Mouse (Mus musculus): ENCODE measurements around the gene Atxn1.

The Atxn1 gene

GRCm38 (mm10) chr13:45894760-45895159, 70.0 kb downstream of the Atxn1 start:
- no peak for DNase-seq (ENCODE audit: low spot score)

DNA sequence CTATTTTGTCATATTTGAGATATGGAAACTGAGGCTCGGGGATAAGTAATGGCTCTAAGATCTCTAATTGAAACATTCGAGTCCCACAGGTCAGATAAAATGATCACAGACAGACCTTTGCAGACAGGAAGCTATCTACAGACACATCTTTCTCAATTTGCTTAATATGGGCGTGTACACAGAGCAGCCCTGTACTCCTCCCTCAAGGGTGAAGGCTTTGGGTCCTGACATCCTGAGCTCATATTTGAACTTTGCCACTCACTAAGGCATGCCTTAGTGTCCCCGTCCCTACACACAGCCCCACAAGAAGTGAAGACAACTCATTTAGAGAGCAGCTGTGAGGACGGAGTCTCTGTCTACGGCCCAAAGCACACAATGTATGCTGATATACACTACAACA, 70.6 kb downstream of the Atxn1 start:
- DNase-seq (ENCODE audit: low spot score), result no peak

DNA sequence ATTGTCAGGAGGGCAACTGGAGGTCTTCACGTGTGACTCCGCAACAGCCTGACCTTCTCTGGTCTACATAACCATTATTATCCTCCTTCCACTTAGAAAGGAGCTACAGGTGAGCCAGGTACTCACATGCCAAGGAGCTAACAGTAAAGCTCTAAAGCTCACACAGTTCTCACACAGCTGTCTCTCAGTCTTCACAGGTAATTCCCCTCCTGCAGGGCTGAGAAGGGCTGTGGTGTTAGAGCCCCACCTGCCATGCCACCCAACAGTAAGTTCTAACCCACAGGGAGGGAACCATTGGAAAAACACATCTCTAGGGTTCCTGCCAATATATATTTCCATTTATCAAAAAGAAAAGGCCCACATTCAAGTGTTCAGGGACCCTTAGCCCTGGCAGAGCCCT, 73.7 kb downstream of the Atxn1 start:
- DNase-seq (ENCODE audit: low spot score), result no peak

DNA sequence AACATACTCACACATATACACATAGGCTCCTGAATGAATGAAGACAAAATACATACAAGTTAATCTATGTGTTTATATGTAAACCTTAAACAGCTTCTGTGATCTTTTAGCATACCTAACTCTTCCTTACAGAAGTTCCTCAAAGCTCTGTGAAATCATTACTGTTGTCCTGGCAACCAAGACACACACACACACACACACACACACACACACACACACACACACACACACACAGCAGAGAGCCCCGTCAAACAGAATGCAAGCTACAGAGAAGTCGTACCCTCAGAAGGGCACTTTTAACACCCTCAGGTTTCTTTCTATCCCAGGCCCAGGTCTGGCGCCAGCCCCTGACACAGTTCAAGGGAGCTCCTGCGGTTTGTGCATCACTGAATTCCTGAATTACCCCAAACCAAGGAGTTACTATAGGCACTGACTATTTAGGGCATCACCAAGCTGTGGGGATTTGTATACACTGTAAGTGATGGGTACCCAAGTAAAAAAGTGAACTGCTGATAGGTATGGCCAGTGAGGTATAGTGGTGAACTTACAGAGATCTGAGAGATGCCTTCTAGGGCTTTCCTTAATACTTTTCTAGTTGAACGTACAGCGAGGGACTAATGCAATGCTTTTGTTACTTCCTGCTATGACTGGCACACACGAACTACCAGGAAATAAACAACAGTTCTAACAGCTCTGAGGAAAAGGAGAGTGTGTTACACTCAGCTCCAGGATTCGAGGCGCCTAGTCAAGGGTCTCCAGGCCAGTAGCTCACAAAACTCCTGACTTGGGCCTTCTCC, 75.7 kb downstream of the Atxn1 start:
- no peak for DNase-seq (ENCODE audit: low spot score)

DNA sequence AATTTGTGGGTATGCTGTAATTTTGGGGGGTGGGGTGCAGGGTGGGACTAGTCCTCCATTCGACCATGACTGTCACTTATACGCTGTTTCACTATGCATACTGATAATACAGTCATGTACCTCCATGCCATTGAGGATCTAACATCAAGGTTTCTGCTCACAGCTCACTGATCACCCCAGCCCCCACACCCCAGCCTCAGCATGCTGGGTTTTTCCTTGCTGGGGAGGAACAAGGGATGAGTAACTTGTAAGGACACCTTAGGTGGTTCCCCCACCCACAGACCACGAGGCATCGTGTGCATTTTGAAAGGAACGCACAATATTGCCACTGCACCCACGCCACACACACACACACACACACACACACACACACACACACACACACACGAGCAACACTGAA, 79.9 kb downstream of the Atxn1 start:
- no peak for DNase-seq (ENCODE audit: low spot score)

DNA sequence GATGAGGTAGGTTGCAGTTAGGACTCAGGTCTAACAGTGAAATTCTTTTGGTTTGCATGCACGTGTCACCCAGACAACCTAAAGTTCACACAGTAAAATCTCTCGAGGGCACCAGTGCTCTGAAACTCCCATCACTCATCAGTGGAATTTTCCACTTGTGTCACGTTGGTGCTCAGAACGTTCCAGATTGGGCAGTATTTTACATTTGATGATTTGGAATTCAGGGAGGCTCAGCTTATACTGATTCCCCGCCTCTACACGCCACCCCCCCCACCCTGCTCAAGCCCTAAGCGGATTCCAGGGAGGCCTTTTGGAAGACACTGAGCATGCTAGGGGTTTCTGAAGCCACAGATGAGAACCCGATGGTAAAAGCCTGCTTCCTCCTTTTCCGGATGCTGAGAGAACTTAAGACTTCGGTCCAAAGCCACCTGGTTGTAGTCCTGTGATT, 81.0 kb downstream of the Atxn1 start:
- no peak for DNase-seq (ENCODE audit: low spot score)

GRCm38 (mm10) chr13:45882976-45883440, 81.8 kb downstream of the Atxn1 start:
- no peak for DNase-seq (ENCODE audit: low spot score)

- no peak for DNase-seq (ENCODE audit: low spot score)
These were observed 84.3 kb downstream of the Atxn1 start for GRCm38 (mm10) chr13:45880543-45880845.

GRCm38 (mm10) chr13:45879746-45880542, 84.9 kb downstream of the Atxn1 start:
- no peak for DNase-seq (ENCODE audit: low spot score)

- no peak for DNase-seq (ENCODE audit: low spot score)
These were observed 87.9 kb downstream of the Atxn1 start for GRCm38 (mm10) chr13:45876939-45877338.

DNA sequence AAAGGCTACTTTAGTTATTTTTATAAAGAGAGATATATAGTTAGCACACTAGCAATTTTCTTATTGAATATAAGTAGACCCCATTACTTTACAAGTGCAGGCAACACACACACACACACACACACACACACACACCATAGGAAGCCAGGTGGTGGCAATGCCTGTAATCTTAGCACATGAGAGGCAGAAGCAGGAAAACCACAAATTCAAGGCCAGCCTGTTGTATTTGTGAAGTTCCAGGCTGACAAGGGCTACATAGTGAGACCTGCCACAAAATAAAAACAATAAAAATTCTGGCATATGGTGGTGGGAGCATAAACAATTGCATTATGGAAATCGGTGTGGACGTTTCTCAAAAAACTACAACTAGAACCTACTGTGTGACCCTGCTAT, 88.4 kb downstream of the Atxn1 start:
- DNase-seq (ENCODE audit: low spot score), result no peak

DNA sequence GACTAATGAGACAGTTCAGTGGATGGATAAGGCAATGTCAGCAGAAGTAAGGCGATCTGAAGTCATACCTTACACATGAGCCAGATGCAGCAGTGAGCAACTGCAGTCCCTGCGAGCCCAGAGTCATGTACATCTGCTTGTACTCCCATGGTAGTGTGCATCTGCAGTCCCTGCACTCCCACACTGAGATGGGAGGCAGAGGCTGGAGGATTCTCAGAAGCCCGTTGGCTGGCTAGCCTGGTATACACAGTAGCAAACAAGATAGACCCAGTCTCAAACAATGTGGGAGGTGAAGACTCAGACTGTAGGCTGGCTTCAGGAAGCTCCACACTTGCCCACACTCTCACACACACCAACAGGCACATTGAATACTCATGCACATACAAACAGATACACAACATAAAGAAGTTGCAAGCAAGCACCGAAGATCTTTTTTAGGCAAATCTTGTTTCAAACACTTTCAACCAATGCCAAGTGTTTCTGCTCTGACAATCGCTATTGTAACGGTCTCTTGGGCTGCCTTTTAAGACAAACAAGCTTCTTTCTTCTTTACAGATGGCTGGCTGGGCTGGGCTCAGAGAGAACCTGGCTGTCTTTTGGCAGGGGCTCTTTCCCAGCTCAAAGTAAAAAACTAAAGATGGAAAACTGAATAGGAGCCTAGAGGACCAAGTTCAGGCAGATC, 89.0 kb downstream of the Atxn1 start:
- no peak for DNase-seq (ENCODE audit: low spot score)

DNA sequence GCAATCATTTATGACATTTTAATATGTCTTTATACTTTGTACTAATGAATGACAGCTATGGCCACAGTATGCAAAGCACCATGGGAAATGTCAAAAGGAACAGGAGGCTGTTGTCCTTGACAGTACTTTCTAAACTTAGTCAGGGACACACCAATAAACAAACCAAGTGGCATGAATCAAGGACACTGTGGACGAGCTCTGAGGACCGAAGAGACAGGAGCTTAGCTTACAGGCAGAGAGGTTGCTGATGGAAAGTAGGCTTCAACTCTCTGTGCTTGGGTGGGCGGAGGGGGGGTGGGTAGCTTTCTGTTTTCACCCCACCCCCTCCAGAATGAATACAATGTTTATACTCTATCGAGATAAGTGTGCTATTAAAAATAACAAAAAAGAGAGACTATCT, 90.6 kb downstream of the Atxn1 start:
- DNase-seq (ENCODE audit: low spot score), result no peak

DNA sequence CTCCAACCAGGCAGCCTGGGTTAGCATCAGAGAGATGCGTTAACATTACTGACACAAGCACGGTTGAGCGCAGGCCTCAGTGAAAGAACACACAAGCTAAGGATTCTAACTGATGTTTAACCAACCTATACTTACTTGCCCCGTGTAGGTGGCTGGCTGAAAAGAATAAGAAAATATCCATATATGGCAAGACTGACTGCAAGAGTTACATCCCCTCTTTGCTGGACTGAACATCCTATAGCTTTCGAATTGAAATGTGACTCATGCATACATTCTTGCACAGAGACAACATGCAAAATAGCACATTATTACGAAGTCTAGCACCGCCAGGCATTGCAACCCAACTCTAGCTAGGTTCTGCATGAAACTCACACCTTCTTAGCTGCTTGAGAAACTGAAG, 91.8 kb downstream of the Atxn1 start:
- DNase-seq (ENCODE audit: low spot score), result no peak

GRCm38 (mm10) chr13:45872041-45872746, 92.6 kb downstream of the Atxn1 start:
- no peak for DNase-seq (ENCODE audit: low spot score)

- DNase-seq (ENCODE audit: low spot score), result no peak
These were observed 93.3 kb downstream of the Atxn1 start for GRCm38 (mm10) chr13:45871554-45871953.

- no peak for DNase-seq (ENCODE audit: low spot score)
These were observed 95.9 kb downstream of the Atxn1 start for GRCm38 (mm10) chr13:45868886-45869285.

DNA sequence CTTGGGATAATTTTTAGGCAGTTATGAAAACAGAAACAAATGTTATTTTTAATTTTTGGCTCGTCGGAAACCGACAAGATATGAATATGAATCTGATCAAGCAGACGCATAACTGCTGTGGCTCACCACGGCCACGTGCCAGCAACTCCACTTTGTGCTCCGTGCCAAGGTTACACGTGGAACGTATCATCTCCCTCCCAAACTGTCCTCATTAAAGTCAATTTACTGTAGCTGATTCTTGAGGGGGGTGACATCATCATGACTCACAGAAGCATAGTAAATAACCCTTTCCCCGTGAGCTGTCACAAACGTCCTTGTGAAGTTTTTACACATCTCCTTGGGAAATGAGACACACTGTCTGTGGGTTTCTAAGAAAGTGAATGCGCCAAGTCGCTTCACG, 97.5 kb downstream of the Atxn1 start:
- DNase-seq (ENCODE audit: low spot score), result no peak

DNA sequence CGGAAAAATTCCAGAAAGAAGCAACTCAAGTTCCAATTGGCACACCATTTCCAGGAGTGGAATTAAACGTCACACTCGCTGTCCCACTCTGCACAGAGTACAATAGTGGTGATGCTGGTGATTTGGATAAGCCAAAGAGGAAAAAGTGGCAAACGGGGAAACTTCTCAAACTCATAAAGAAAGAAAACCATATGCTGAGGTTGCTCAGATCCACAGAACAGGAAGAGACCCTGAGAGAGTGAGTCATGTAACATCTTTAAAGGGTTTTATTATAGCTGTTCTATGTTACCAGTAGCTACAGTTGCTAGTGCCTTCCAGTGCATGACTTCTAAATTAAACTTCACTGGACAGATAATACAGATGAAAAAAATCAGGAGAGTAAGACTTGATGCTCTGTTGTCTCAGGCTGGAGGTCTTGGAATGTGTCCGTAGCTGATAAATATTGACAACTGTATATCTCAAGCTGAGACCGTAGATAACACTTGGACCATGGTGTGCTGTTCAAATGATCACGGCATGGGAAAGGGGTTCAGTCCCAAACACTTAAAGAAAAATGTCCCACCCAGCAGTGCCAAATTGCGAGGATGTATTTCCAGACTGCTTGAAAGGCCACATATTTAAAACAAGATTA, 98.1 kb downstream of the Atxn1 start:
- no peak for DNase-seq (ENCODE audit: low spot score)

GRCm38 (mm10) chr13:45865620-45866019, 99.2 kb downstream of the Atxn1 start:
- no peak for DNase-seq (ENCODE audit: low spot score)

DNA sequence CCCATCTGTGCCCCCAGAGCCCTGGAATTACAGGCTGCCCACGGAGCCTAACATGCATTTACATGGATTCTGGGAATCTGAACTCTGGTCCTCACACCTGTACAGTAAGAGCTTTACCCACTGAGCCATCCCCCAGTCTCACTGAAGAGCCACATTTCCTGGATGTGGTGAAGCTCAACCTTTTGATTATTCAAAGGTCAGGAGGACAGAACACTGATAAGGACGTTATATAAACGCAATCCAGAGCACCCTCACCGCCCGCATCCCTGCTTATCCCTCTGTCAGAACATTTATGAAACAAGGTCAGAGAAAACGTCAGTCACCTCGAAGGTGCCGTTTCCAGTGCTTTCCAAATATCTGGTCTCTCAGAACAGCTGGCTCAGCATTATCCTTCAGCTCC, 101.0 kb downstream of the Atxn1 start:
- no peak for DNase-seq (ENCODE audit: low spot score)
